Mouse (Mus musculus): ENCODE measurements around the gene Engase.
A peak's percentile ranks its signal among the peaks of the same experiment; 100 is the strongest.

The Engase gene

DNA sequence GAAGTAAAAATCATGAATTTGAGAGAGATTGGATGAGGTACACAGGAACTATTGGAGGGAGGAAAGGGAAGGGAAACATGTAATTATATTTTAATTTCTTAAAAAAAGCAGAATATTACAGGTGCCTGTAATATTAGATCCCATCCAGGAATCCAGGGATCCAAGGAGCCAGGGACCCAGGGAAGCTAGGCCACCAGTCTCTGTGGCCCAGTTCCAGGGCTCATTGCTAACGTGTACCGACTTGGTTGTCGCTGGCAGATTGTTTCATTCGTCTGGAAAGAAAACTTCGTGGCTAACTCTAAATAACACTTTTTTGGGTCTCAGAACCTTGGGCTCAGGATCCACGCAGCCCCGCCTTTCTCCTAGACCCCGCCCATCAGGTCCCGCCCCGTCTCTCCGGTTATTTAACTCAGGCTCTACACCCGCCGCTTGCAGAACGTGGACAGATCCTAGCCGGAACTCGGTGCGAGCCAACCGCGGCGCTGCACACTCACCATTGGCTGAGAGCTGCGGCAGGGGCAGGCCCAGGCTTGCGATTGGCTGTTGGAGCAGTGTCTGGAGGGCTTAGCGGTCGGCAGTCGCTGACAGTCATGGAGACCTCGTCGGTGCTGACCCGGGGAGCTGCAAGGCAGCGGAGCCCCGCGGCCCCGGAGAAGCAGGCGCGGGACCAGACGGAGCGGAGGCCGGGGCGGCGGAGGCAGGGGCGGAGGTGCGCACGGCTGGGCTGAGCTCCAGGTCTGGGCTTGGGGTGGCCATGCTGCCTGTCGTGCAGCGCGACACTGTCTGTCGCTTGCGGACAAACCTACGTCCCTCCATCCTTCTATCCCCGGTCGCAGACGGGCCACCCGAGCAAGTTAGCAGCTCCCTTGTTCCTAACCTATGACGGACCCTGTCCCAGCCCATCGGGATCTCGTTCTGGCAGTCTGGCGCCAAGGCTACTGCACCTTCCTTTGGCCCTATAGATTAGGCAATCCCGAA, at the start of gene Engase:
TSS of gene Engase (plus strand) at position 434 of the 978 bp plus-strand sequence.
- Histone ChIP-seq H3K27me3 (ENCODE audit: control insufficient read depth, insufficient read depth, low read length, poor library complexity, severe bottlenecking) (no peaks in the 10 kb centered on the region), H3K36me3 (ENCODE audit: control insufficient read depth, insufficient read depth, low read length, poor library complexity, severe bottlenecking) (no peaks in the 10 kb centered on the region; the same call in 1 of the 2 replicates)

DNA sequence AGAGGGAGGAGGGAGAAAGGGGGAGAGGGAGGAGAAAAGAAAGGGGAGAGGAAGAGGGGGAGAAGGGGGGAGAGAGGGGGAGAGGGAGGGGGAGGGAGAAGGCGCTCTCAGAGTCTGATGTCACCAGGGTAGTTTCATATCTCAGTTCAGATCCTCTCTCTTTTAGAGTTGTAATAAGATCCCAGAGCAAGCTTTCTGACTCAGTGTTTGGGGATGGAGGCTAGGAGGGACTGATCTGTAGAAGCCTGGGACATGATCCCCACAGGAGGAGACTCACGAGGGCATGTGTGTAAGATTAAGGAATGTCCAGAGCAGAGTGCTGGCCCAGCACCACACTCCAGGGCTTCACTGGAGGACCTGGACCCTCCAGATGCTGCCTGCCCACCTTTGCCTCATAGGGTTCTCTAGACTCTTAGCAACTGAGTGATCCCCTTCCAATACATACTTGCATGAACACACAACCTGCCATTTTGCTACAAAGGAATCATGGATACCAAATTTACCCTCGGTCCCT, 49.3 kb upstream of the Engase start:
- no peak for DNase-seq (ENCODE audit: low read depth, low spot score)
- Histone ChIP-seq H3K27me3 (ENCODE audit: control insufficient read depth, insufficient read depth, low read length, poor library complexity, severe bottlenecking) (no peaks in the 10 kb centered on the region), H3K36me3 (ENCODE audit: control insufficient read depth, insufficient read depth, low read length, poor library complexity, severe bottlenecking) (no peaks in the 10 kb centered on the region)

More for the DNA sequence above, at the start of gene Engase:
- DNase-seq (ENCODE audit: low read depth, low spot score), result peak; percentile 94

GRCm38 (mm10) chr11:118427986-118428385, 48.6 kb upstream of the Engase start, which contains the start of gene C1qtnf1:
TSS of gene C1qtnf1 (plus strand) at chr11:118428203.
- DNase-seq (ENCODE audit: low read depth, low spot score), result no peak
- no peaks in the 10 kb centered on the region for H3K36me3 ChIP-seq (ENCODE audit: control insufficient read depth, insufficient read depth, low read length, poor library complexity, severe bottlenecking)
- no peaks in the 10 kb centered on the region for H3K27me3 ChIP-seq (ENCODE audit: control insufficient read depth, insufficient read depth, low read length, poor library complexity, severe bottlenecking)

GRCm38 (mm10) chr11:118428460-118428868, 48.2 kb upstream of the Engase start:
- DNase-seq (ENCODE audit: low read depth, low spot score), result no peak
- Histone ChIP-seq H3K36me3 (ENCODE audit: control insufficient read depth, insufficient read depth, low read length, poor library complexity, severe bottlenecking) (no peaks in the 10 kb centered on the region), H3K27me3 (ENCODE audit: control insufficient read depth, insufficient read depth, low read length, poor library complexity, severe bottlenecking) (no peaks in the 10 kb centered on the region)

- H3K27me3 ChIP-seq (ENCODE audit: control insufficient read depth, insufficient read depth, low read length, poor library complexity, severe bottlenecking), result no peaks in the 10 kb centered on the region
- no peak for DNase-seq (ENCODE audit: low read depth, low spot score)
- no peaks in the 10 kb centered on the region for H3K36me3 ChIP-seq (ENCODE audit: control insufficient read depth, insufficient read depth, low read length, poor library complexity, severe bottlenecking)
These were observed 47.5 kb upstream of the Engase start for GRCm38 (mm10) chr11:118428944-118429709.

DNA sequence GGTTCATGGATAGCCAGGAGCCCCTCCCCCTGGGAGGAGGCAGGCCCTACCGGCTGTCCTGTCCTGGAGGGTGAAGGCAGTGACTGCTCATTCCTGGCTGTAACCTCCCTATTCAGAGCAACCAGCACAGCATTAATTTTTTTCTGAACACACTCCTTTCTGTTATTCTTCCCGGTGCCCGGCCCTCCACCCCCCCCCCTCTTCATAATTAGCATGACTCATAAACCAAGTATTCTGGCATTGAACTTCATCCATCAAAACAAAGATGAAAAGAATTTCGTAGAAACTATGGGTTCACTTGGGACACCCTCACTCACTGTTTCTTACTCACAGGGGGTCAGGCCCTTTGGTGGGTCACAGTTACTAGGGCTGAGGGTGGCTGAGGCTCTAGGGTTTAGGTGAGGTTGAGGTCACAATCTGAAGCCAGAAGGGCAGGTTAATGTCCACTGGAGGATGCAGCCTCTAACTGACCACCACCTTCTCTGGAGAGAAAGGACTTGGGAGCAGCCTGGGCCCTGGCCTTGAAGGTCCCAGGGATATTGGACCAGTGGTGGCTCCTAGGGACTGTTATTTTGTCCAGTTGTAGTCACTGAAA, 46.2 kb upstream of the Engase start:
- H3K27me3 ChIP-seq (ENCODE audit: control insufficient read depth, insufficient read depth, low read length, poor library complexity, severe bottlenecking), result no peaks in the 10 kb centered on the region
- no peak for DNase-seq (ENCODE audit: low read depth, low spot score)
- H3K36me3 ChIP-seq (ENCODE audit: control insufficient read depth, insufficient read depth, low read length, poor library complexity, severe bottlenecking), result no peaks in the 10 kb centered on the region

DNA sequence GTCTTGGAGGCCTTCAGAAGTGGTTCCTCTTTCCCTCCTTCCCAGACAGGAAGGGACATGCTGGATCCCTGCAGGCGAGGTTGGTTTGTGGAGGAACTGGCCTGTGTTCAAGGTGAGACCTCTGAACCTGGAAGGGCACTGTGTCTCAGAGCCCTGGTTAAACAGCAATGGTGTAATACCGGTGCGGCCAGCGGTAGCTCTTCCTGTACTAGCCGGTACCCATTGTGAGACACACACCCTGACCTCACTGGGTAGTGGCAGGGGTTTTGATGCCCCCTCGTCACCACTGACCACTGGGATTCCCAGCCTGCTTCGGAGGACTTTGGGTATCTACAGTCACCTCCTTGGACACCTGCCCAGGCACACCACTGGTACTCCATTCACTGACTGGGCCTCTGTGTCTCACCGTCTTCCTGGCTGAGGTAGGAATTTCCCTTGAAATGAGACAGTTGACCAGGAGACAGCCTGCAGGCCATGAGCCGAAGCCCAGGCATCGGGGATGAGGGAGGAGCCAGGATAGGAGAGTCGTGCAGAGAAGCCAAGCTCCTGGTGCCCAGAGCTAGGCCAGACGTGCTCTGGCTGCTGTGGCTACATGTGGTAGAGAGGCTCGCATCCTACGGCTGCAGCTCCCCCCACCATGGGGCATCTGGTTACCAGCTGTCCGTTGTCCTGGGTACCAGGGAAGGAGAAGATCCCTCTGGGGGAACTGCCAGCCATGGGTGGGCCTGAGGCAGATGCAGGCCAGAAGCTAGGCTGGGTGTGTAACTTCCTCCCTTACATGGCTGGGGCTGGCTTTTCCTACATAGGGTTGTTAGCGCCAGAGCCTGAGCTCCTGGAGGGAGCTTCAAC, 45.3 kb upstream of the Engase start:
- DNase-seq (ENCODE audit: low read depth, low spot score), result no peak
- no peaks in the 10 kb centered on the region for H3K36me3 ChIP-seq (ENCODE audit: control insufficient read depth, insufficient read depth, low read length, poor library complexity, severe bottlenecking)
- H3K27me3 ChIP-seq (ENCODE audit: control insufficient read depth, insufficient read depth, low read length, poor library complexity, severe bottlenecking), result no peaks in the 10 kb centered on the region

DNA sequence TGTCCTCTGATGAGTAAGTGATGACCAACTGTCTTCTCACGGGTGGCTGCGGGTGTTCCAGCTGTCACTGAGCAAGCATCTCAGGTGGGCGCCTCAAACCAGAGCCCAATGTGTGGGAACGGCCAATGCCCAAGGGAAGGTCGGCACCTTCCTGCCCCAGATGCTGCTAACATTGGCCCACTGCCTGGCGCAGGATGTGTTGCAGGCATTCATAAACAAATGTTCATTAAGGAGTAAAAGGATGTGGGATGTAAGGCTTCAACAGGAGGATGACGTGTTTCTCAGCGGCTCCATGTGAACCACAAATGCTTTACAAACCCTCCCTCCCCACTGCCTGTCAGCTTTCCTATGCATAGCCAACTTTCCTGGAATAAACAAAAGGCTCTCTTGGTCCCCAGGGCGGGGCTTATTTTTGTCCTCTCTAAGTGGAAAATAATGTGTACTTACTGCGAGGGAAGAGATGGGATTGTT, 43.2 kb upstream of the Engase start:
- no peaks in the 10 kb centered on the region for H3K27me3 ChIP-seq (ENCODE audit: control insufficient read depth, insufficient read depth, low read length, poor library complexity, severe bottlenecking)
- no peaks in the 10 kb centered on the region for H3K36me3 ChIP-seq (ENCODE audit: control insufficient read depth, insufficient read depth, low read length, poor library complexity, severe bottlenecking)
- no peak for DNase-seq (ENCODE audit: low read depth, low spot score)

DNA sequence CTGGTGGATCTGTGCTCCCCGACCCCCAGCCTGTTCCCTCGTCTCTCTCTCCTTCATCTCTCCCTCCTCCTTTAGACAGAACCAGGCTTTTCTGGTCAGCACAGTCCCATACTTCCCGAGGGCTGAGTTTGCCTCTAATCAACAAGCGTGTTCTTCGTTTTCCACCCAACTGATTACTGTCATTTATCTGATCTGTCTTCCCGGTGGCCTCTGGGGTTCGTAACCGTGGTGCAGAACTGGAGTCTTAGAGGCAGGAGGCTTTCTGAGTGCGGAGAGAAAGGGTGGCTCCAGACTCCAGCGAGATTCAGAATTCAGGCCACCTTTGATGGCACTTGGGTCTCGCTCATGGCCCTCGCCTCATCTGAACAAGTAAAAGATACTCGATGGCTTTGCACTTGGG, 42.5 kb upstream of the Engase start:
- no peak for DNase-seq (ENCODE audit: low read depth, low spot score)
- no peaks in the 10 kb centered on the region for H3K27me3 ChIP-seq (ENCODE audit: control insufficient read depth, insufficient read depth, low read length, poor library complexity, severe bottlenecking)

DNA sequence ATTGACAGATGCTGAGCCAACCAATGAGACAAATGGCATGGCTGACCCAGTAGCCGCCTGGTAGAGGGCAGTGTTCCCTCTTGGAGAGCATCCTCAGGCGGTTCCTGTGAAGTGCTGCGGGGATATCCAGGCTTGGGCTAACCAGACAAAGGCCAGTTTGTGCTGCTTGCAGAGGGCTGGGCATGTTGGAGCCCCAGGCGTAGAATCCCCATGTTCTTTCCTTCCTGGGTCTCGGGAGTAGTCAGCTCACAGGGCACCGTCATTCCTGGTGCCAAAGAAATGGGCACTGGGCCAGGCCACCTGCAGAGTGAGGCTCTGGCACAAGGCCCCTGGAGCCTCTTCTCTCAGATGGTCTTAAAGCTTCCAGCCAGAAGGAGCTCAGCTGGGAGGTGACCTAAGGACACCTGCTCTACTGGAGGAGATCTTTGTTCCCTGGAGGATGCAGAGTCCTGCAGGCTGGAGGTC, 40.1 kb upstream of the Engase start:
- DNase-seq (ENCODE audit: low read depth, low spot score), result no peak
- no peaks in the 10 kb centered on the region for H3K27me3 ChIP-seq (ENCODE audit: control insufficient read depth, insufficient read depth, low read length, poor library complexity, severe bottlenecking)
- no peaks in the 10 kb centered on the region for H3K36me3 ChIP-seq (ENCODE audit: control insufficient read depth, insufficient read depth, low read length, poor library complexity, severe bottlenecking)

More for the DNA sequence above, 42.5 kb upstream of the Engase start:
- H3K36me3 ChIP-seq (ENCODE audit: control insufficient read depth, insufficient read depth, low read length, poor library complexity, severe bottlenecking), result no peaks in the 10 kb centered on the region

DNA sequence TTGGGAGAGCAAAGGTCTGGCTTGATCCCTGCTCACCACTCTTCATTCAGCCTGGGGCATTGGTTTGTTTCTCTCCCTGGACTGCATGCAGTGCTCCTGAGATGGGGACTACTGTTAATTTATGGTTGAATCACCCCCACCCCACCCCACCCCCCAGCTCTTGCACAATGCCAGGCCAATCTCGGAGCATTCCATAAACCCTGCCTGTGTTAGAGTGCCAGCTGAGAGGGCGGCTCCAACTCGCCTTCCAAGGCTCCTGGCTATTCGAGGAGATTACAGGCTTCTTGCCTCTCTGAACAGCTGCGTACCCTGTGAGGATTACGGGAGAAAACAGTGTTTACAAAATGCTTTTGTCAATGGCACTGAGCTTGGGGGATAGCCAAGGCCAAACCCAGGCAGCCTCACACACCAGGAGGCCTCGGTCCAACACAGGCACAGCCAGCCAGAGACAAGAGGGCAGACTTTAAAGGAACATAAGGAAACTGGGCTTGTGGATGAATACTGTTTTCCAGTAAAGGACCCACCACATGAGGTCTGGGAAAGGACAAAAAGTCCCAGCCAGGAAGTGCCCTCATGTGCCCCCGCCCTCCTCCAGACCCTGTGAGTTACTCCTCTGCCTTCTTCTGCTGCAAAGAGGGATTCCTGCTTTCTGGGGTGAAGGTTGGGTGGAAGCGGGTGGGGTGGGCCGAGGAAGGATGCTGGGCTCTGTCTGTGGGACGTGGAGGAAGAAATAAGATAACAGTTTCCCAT, 37.8 kb upstream of the Engase start:
- no peak for DNase-seq (ENCODE audit: low read depth, low spot score)
- no peaks in the 10 kb centered on the region for H3K36me3 ChIP-seq (ENCODE audit: control insufficient read depth, insufficient read depth, low read length, poor library complexity, severe bottlenecking)
- no peaks in the 10 kb centered on the region for H3K27me3 ChIP-seq (ENCODE audit: control insufficient read depth, insufficient read depth, low read length, poor library complexity, severe bottlenecking)

DNA sequence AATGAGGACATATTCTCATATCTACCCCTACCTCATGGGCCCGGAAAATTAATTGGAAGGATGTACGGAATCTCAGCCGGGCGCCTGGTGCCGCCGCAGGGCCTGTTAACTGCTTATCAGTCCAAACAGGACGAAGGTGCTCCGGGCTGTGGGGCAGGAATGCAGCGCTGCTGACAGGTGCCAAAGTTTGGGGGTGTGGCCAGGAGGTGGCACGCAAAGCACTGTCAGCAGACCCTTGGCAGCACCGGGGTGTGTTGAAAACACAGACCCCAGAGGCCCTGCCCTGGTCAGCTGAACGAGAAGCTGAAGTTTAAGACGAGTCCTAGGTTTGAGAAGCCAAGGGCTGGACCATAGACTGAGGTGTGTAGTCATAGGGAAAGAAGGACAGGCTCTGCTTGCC, 33.9 kb upstream of the Engase start:
- no peak for DNase-seq (ENCODE audit: low read depth, low spot score)
- Histone ChIP-seq H3K27me3 (ENCODE audit: control insufficient read depth, insufficient read depth, low read length, poor library complexity, severe bottlenecking) (no peaks in the 10 kb centered on the region), H3K36me3 (ENCODE audit: control insufficient read depth, insufficient read depth, low read length, poor library complexity, severe bottlenecking) (no peaks in the 10 kb centered on the region)
